Mouse (Mus musculus) ES-E14 (cell line): ENCODE data around the gene Zfp984.

Experiments
- MAFK ChIP-seq: IDR thresholded peaks from 2 replicates; pipeline ENCODE4 v1.6.1; 2014; ENCODE audit warnings: mild to moderate bottlenecking, low read depth, low read length, inconsistent platforms; ENCODE audit not compliant: insufficient read depth
- ZNF384 ChIP-seq: IDR thresholded peaks from 2 replicates; pipeline ENCODE4 v1.6.1; 2012; ENCODE audit warnings: low read depth, low read length, inconsistent platforms

DNA sequence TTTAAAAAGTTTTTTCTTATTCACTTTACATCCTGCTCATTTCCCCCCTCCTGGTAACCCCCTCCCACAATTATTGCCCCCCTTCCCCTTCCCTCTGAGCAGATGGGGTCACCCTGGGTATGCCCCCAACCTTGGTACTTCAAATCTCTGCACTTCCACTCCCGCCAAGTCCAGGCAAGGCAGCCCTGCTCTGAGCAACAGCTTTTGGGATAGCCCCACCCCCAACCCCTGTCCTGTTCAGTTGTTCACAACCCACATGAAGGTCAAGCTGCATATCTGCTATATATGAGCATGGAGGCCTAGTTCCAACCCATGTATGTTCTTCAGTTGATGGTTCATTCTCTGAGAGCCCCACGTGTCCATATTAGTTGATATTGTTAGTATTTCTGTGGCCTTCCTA lies 41.2 kb upstream of the Zfp984 start:
- TF ChIP-seq MAFK (no peak), ZNF384 (no peak)
